Mouse (Mus musculus) ES-Bruce4 (cell line): ENCODE measurements around the gene Gm42957. TPM values are rescaled to one million over a fixed set of nuclear protein-coding genes. Genes with fewer than 3 reads are reported as not detected.

Source experiments
- H3K27ac ChIP-seq: 2 replicates; pipeline ENCODE4 v1.5.1; 2012; ENCODE audit warnings: low read length, inconsistent platforms; ENCODE audit not compliant: insufficient read depth
- H3K27me3 ChIP-seq: 2 replicates; pipeline ENCODE4 v1.6.1; 2012; ENCODE audit warnings: mild to moderate bottlenecking, low read length, inconsistent platforms; ENCODE audit not compliant: control insufficient read depth, poor library complexity, insufficient read depth, severe bottlenecking
- H3K36me3 ChIP-seq: 2 replicates; pipeline ENCODE4 v1.6.1; 2012; ENCODE audit warnings: inconsistent platforms, mild to moderate bottlenecking, low read length, moderate library complexity; ENCODE audit not compliant: control insufficient read depth, poor library complexity, insufficient read depth, severe bottlenecking
- H3K4me1 ChIP-seq: one replicate; pipeline ENCODE4 v1.8.1; 2011; ENCODE audit warnings: low read length; ENCODE audit not compliant: control insufficient read depth, insufficient read depth
- H3K4me3 ChIP-seq: 2 replicates; pipeline ENCODE4 v1.5.1; 2011; ENCODE audit warnings: low read depth, mild to moderate bottlenecking, low read length
- H3K9ac ChIP-seq: 2 replicates; pipeline ENCODE4 v1.6.1; 2012; ENCODE audit warnings: low read depth, mild to moderate bottlenecking, inconsistent platforms; ENCODE audit not compliant: poor library complexity, severe bottlenecking
- H3K9me3 ChIP-seq: replicated peaks from 2 replicates; pipeline ENCODE4 v1.6.1; 2012; ENCODE audit warnings: mild to moderate bottlenecking, low read length, inconsistent platforms; ENCODE audit not compliant: control insufficient read depth, poor library complexity, insufficient read depth, severe bottlenecking
- CTCF ChIP-seq: IDR thresholded peaks from one replicate; pipeline ENCODE4 v1.8.1; 2011; ENCODE audit warnings: low read depth, low read length
- EP300 ChIP-seq: IDR thresholded peaks from 2 replicates; pipeline ENCODE4 v1.6.1; 2011; ENCODE audit warnings: low read depth, low read length; ENCODE audit not compliant: insufficient read depth
- POLR2A ChIP-seq: IDR thresholded peaks from one replicate; pipeline ENCODE4 v1.8.1; 2011; ENCODE audit warnings: low read length; ENCODE audit not compliant: insufficient read depth
- polyA plus RNA-seq: library from polyadenylated mRNA; stranded (reverse); fragments of >200 nt; gene quantifications from 2 replicates; pipeline ENCODE4 v1.2.4, GENCODE M21; 2011; ENCODE audit warnings: low read depth; ENCODE audit not compliant: missing spikeins, insufficient read depth, insufficient read length

Gene Gm42957
- polyA plus RNA-seq, 1 experiment = not detected

DNA sequence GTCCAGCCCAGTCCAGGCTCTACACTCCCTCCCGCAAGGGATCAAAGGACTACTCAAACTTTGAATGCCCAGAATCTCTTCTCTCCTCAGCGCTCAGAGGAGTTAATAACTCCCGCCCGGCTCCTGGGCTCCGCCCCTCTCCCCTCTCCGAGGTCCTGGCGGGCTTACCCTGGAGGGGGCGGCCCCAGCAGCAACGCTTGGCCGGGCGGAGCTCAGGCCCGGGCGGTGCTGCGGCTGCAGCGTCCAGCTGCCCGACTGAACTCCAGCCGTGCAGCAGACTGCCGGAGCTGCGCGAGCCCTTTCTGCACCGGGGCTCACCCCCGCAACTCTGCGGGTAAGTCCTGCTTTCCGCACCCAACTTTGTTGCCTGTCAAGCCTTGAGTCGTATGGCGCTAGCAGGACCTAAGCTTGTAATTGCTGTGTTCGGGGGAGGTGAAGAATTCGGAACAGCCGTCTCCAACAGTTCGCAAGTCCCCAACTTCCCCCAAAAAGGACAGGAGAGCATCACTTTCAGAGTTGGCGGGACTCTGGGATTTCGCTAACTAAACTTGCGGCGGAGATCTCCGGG lies 61.0 kb downstream of the Gm42957 start, which contains the start of gene Pias3:
Gene Pias3 (plus strand): TSS at position 187 of the 568 bp plus-strand sequence.
- H3K4me1 ChIP-seq = peaks cover 5% of the 10 kb centered on the region
- H3K36me3 ChIP-seq = peaks cover under 1% of the 10 kb centered on the region; the same call in 1 of the 2 replicates
- H3K27me3 ChIP-seq = no peaks in the 10 kb centered on the region
- no peaks in the 10 kb centered on the region for H3K9me3 ChIP-seq
- peak within 1 kb of the TSS; percentile 53 for H3K27ac ChIP-seq
- H3K4me3 ChIP-seq = peak within 1 kb of the TSS; percentile 88
- peak within 1 kb of the TSS; percentile 85 for H3K9ac ChIP-seq
- no peak for TF ChIP-seq EP300

DNA sequence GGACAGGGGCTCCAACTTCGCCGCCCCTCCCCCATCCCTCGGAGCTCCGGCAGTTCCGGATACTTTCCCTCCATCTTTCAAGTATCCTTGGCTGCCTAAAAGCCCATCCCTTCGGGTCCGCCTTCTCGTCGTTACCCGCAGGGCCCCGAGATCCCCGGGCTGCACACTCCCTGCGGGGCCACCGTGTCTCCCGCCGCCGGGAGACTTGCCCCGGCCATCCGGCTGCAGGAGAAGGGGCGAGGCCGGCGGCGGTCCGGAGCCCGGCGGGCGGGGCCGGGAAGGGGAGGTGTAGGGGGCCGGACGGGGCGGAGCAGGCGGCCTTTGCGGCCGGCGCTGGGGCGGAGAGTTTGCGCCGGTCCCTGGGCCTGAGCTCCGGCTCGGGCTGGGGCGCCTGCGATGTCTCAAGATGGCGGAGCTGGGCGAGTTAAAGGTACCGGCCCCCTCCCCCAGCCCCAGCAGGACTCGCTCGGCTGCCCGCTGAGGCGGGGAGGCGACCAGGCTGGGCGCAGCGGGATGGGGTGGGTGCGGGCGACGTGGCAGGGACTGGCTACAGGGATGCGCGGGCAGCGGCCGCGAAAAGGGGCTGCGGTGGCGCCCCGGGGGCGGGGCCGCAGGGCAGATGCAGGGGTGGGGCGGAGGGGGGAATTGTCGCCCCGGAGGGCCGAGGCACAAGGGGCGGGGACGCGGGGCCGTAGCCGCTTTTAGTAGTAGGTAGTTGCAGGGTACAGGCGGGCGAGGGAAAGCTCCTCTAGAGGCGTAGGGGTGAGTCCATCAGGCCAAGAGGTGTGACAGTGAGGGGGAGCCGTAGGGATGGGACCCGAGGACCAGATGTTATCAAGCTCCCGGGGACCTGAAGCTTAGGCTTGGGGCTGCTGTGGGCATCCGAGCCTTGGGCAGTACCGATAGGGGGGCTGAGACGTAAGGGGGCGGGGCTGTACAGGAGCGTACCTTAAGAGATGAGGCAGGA lies 61.8 kb downstream of the Gm42957 start:
- TF ChIP-seq POLR2A = no peak
- 0 out of 2 replicates have a peak, but pooled peaks have one; percentile 9 for TF ChIP-seq EP300
- Histone ChIP-seq H3K27ac (peak overlapping the region; percentile 53), H3K9me3 (no peaks in the 10 kb centered on the region), H3K4me1 (peaks cover 7% of the 10 kb centered on the region), H3K27me3 (no peaks in the 10 kb centered on the region), H3K4me3 (peak overlapping the region; percentile 88), H3K36me3 (peaks cover 8% of the 10 kb centered on the region), H3K9ac (peak overlapping the region; percentile 85)

DNA sequence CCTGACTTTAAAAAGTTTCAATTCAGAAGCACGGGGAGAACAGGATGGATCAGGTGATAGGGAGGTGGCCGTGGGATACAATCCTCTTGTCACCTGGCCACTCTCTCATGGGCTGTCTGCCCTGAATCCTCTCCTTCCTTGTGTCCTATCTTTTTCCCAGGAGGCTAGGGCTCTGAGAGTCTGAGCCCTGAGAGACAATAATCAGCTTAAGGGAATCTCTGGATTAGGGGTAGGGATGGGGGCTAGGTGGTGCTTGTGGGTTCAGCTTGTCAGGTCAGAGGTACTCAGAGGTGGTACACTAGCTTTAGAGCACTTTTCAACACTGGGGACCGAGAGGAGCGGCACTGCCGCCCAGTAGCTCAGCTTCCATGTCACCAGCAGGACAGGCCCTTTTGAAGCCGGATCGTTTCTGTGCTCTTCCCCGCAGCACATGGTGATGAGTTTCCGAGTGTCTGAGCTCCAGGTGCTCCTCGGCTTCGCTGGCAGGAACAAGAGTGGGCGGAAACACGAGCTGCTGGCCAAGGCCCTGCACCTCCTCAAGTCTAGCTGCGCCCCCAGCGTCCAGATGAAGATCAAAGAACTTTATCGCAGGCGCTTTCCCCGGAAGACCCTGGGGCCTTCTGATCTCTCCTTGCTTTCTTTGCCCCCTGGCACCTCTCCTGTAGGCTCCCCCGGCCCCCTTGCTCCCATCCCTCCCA lies 63.9 kb downstream of the Gm42957 start:
- Histone ChIP-seq H3K27ac (no peak overlapping the region), H3K4me1 (peaks cover 12% of the 10 kb centered on the region), H3K36me3 (peaks cover 19% of the 10 kb centered on the region), H3K27me3 (no peaks in the 10 kb centered on the region), H3K9ac (no peak overlapping the region), H3K9me3 (no peaks in the 10 kb centered on the region), H3K4me3 (peak overlapping the region; percentile 10; the same call in 1 of the 2 replicates)
- no peak for TF ChIP-seq POLR2A
- TF ChIP-seq CTCF = no peak
- no peak for TF ChIP-seq EP300

DNA sequence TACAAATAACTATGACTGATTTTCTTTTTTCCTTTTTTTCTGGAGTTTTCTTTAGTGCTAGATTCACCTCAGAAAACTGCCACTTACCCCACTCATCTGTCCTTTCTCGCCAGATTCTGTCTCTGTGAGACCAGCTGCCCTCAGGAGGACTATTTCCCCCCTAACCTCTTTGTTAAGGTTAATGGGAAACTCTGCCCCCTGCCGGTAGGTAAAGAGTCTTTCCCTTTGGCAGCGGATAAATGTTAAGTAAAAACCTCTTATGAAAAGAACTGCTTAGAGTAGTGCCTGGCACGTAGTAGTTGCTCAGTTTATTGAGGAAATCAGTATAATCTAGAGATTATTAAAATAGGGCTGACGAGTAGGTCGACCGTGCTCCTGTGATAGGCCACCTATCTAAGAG lies 65.1 kb downstream of the Gm42957 start:
- no peak for TF ChIP-seq EP300
- no peak for TF ChIP-seq POLR2A
- no peak for TF ChIP-seq CTCF
- H3K27ac ChIP-seq = no peak overlapping the region
- H3K27me3 ChIP-seq = no peaks in the 10 kb centered on the region
- H3K9me3 ChIP-seq = no peaks in the 10 kb centered on the region
- H3K4me1 ChIP-seq = peaks cover 12% of the 10 kb centered on the region
- no peak overlapping the region for H3K9ac ChIP-seq
- H3K36me3 ChIP-seq = peaks cover 22% of the 10 kb centered on the region
- H3K4me3 ChIP-seq = no peak overlapping the region

DNA sequence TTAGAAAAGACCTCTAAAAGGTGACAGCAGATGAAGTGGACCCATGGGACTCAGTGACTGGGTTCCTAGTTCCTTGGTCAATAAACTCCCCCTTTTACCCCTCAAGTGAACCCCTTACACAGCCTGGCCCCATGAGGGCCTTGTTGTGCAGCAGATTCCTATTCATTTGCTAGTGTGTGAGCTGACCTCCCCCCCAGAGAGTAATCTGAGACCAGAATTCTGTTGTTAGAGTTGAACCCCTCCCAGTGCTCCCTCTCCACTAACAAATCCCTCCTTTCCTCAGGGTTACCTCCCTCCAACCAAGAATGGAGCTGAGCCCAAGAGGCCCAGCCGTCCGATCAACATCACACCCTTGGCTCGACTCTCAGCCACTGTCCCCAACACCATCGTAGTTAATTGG lies 65.7 kb downstream of the Gm42957 start:
- TF ChIP-seq EP300 (peak; percentile 62; the same call in 1 of the 2 replicates), POLR2A (no peak), CTCF (no peak)
- Histone ChIP-seq H3K4me1 (peaks cover 12% of the 10 kb centered on the region), H3K9ac (peak overlapping the region; percentile 7; the same call in 1 of the 2 replicates), H3K36me3 (peaks cover 27% of the 10 kb centered on the region), H3K27me3 (no peaks in the 10 kb centered on the region), H3K4me3 (peak overlapping the region; percentile 13; the same call in 1 of the 2 replicates), H3K9me3 (no peaks in the 10 kb centered on the region), H3K27ac (peak overlapping the region; percentile 68)

Other genes with a start within 250 kb of the Gm42957 start
- gene BC107364, start 183.2 kb upstream of the Gm42957 start, polyA plus RNA-seq = 4.6 TPM in 2 replicates
- 0.88 and 1.2 TPM in 2 replicates for gene Hfe2, start 110.3 kb upstream of the Gm42957 start, polyA plus RNA-seq
- 450 and 464 TPM in 2 replicates for gene Txnip, start 77.5 kb upstream of the Gm42957 start, polyA plus RNA-seq
- 1.1 and 1.7 TPM in 2 replicates for gene Gm16253, start 58.5 kb upstream of the Gm42957 start, polyA plus RNA-seq
- gene Polr3gl, start 41.3 kb upstream of the Gm42957 start, polyA plus RNA-seq = 16.2 and 22.8 TPM in 2 replicates
- gene Ankrd34a, start 38.8 kb upstream of the Gm42957 start, polyA plus RNA-seq = 0.31 and 0.43 TPM in 2 replicates
- gene Lix1l, start 34.3 kb upstream of the Gm42957 start, polyA plus RNA-seq = 2.5 and 3.1 TPM in 2 replicates
- gene Rbm8a, start 5.5 kb upstream of the Gm42957 start, polyA plus RNA-seq = 325 and 344 TPM in 2 replicates
- 21.4 and 22.3 TPM in 2 replicates for gene Pex11b, start 98 bp upstream of the Gm42957 start, polyA plus RNA-seq
- 0.43 and 1.1 TPM in 2 replicates for gene Itga10, start 10.1 kb downstream of the Gm42957 start, polyA plus RNA-seq
- gene Ankrd35, start 34.7 kb downstream of the Gm42957 start, polyA plus RNA-seq = 3.5 and 3.7 TPM in 2 replicates
- gene Pias3, start 60.9 kb downstream of the Gm42957 start, polyA plus RNA-seq = 31.8 and 42.1 TPM in 2 replicates
- 9.9 and 10.7 TPM in 2 replicates for gene Nudt17, start 73.1 kb downstream of the Gm42957 start, polyA plus RNA-seq
- 43.0 and 46.6 TPM in 2 replicates for gene Polr3c, start 92.2 kb downstream of the Gm42957 start, polyA plus RNA-seq
- gene Rnf115, start 92.2 kb downstream of the Gm42957 start, polyA plus RNA-seq = 49.9 and 52.3 TPM in 2 replicates
- 2.4 and 3.2 TPM in 2 replicates for gene Pdzk1, start 193.8 kb downstream of the Gm42957 start, polyA plus RNA-seq
- not detected in 2 replicates for gene Cd160, start 193.9 kb downstream of the Gm42957 start, polyA plus RNA-seq